Mouse (Mus musculus) liver, postnatal 0 days (tissue): ENCODE results near the gene Hhipl1. TPM values are rescaled to one million over a fixed set of nuclear protein-coding genes. Genes with fewer than 3 reads are reported as not detected.

Experiments
- ATAC-seq: fragments of 200-750 bp; cut with Nextera tagmentation; 2 replicates; pipeline ENCODE4 v1.8.0; 2017; ENCODE audit warnings: mild to moderate bottlenecking, moderate library complexity
- DNase-seq: peaks from one replicate; pipeline ENCODE4 v3.0.0-alpha.2; 2016
- H3K27ac ChIP-seq: fragments of 300-500 bp; sonication (generic); 2 replicates; pipeline ENCODE4 v1.5.1; 2014; ENCODE audit warnings: antibody characterized with exemption, moderate library complexity, mild to moderate bottlenecking, low read depth
- H3K27me3 ChIP-seq: fragments of 300-500 bp; sonication (generic); 2 replicates; pipeline ENCODE4 v1.6.1; 2014; ENCODE audit warnings: low read length, control low read depth, mixed read lengths; ENCODE audit not compliant: insufficient read depth
- H3K36me3 ChIP-seq: fragments of 300-500 bp; sonication (generic); replicated peaks from 2 replicates; pipeline ENCODE4 v1.6.1; 2014; ENCODE audit warnings: mild to moderate bottlenecking, control low read depth, low read length, moderate library complexity, mixed read lengths; ENCODE audit not compliant: insufficient read depth
- H3K4me1 ChIP-seq: fragments of 300-500 bp; sonication (generic); 2 replicates; pipeline ENCODE4 v1.6.1; 2014; ENCODE audit warnings: antibody characterized with exemption, mild to moderate bottlenecking, control low read depth; ENCODE audit not compliant: insufficient read depth
- H3K4me2 ChIP-seq: fragments of 300-500 bp; sonication (generic); 2 replicates; pipeline ENCODE4 v1.6.1; 2014; ENCODE audit warnings: low read depth, mild to moderate bottlenecking, low read length, moderate library complexity, mixed read lengths
- H3K4me3 ChIP-seq: fragments of 300-500 bp; sonication (generic); 2 replicates; pipeline ENCODE4 v1.5.1; 2014; ENCODE audit warnings: low read depth, low read length
- H3K9ac ChIP-seq: fragments of 300-500 bp; sonication (generic); replicated peaks from 2 replicates; pipeline ENCODE4 v1.6.1; 2014; ENCODE audit warnings: mild to moderate bottlenecking, moderate library complexity
- H3K9me3 ChIP-seq: fragments of 300-500 bp; sonication (generic); 2 replicates; pipeline ENCODE4 v1.6.1; 2016; ENCODE audit warnings: mild to moderate bottlenecking, control low read depth, low read length, mixed read lengths
- CTCF ChIP-seq: sonication (generic); IDR thresholded peaks from 2 replicates; pipeline ENCODE4 v1.5.1; 2016; ENCODE audit warnings: antibody characterized with exemption, low read depth
- EP300 ChIP-seq: IDR thresholded peaks from 2 replicates; pipeline ENCODE4 v1.6.1; 2016; ENCODE audit warnings: antibody characterized with exemption, low read depth, mild to moderate bottlenecking
- WGBS: fragments of 180-500 bp; shearing (Covaris S2); extraction: QIAGEN DNeasy Blood & Tissue Kit; methylation state at CpG from one replicate; pipeline ENCODE4 v1.1.7; 2014; ENCODE audit not compliant: insufficient replicate concordance; 5-methylcytosine and 5-hydroxymethylcytosine counted together
- polyA plus RNA-seq: library from polyadenylated mRNA; unstranded; fragments of >200 nt; fragmentation: Nextera tagmentation; extraction: Ambion mirVana; gene quantifications from 2 replicates; pipeline ENCODE4 v1.2.1, GENCODE M21; 2015

Hhipl1 gene
- polyA plus RNA-seq, 1 experiment from 2014 or later, result 0.02 TPM

- no peaks in the 10 kb centered on the region for H3K4me1 ChIP-seq
- H3K4me3 ChIP-seq, result no peak overlapping the region
- H3K4me2 ChIP-seq, result no peak overlapping the region
- 79% methylated on average over 6 of the region's 6 CpGs for WGBS
- H3K27me3 ChIP-seq, result peaks cover 20% of the 10 kb centered on the region
- TF ChIP-seq CTCF (no peak), EP300 (no peak)
- no peak overlapping the region for H3K9ac ChIP-seq
- H3K36me3 ChIP-seq, result no peaks in the 10 kb centered on the region
- H3K9me3 ChIP-seq, result no peaks in the 10 kb centered on the region
- H3K27ac ChIP-seq, result no peak overlapping the region
- no peak for ATAC-seq
- no peak for DNase-seq
Measured at GRCm38 (mm10) chr12:108301006-108301405, 5.1 kb upstream of the Hhipl1 start.

GRCm38 (mm10) chr12:108303778-108304365, 2.2 kb upstream of the Hhipl1 start:
- DNase-seq (no peak), ATAC-seq (no peak)
- no peak overlapping the region for H3K4me2 ChIP-seq
- H3K27me3 ChIP-seq, result peaks cover 33% of the 10 kb centered on the region
- 44% methylated on average over 6 of the region's 6 CpGs for WGBS
- 0 out of 2 replicates have a peak, but pooled peaks cover 2% of the 10 kb centered on the region for H3K4me1 ChIP-seq
- no peak overlapping the region for H3K9ac ChIP-seq
- H3K9me3 ChIP-seq, result no peaks in the 10 kb centered on the region
- H3K27ac ChIP-seq, result no peak overlapping the region
- no peak for TF ChIP-seq EP300
- TF ChIP-seq CTCF, result no peak
- H3K36me3 ChIP-seq, result no peaks in the 10 kb centered on the region
- no peak overlapping the region for H3K4me3 ChIP-seq

GRCm38 (mm10) chr12:108305172-108305571, 898 bp upstream of the Hhipl1 start:
- no peak overlapping the region for H3K4me2 ChIP-seq
- no peak overlapping the region for H3K27ac ChIP-seq
- no peaks in the 10 kb centered on the region for H3K9me3 ChIP-seq
- DNase-seq (no peak), ATAC-seq (no peak)
- H3K27me3 ChIP-seq, result peaks cover 33% of the 10 kb centered on the region
- 72% methylated on average over 8 of the region's 8 CpGs for WGBS
- TF ChIP-seq EP300 (no peak), CTCF (no peak)
- H3K9ac ChIP-seq, result no peak overlapping the region
- H3K4me3 ChIP-seq, result no peak overlapping the region
- no peaks in the 10 kb centered on the region for H3K36me3 ChIP-seq
- peaks cover 2% of the 10 kb centered on the region; the same call in 1 of the 2 replicates for H3K4me1 ChIP-seq

- peak; percentile 72 for TF ChIP-seq CTCF
- no peak for TF ChIP-seq EP300
- Histone ChIP-seq H3K27ac (no peak overlapping the region), H3K36me3 (no peaks in the 10 kb centered on the region), H3K9ac (no peak overlapping the region), H3K27me3 (peaks cover 33% of the 10 kb centered on the region), H3K4me3 (no peak overlapping the region), H3K4me1 (peaks cover 2% of the 10 kb centered on the region; the same call in 1 of the 2 replicates), H3K4me2 (no peak overlapping the region), H3K9me3 (no peaks in the 10 kb centered on the region)
- peak; percentile 68 for DNase-seq
- no peak for ATAC-seq
- WGBS, result 18% methylated on average over 14 of the region's 14 CpGs
Measured at GRCm38 (mm10) chr12:108307553-108307952, 1.5 kb downstream of the Hhipl1 start.

GRCm38 (mm10) chr12:108308363-108308856, 2.3 kb downstream of the Hhipl1 start:
- DNase-seq (no peak), ATAC-seq (no peak)
- Histone ChIP-seq H3K4me1 (peaks cover 8% of the 10 kb centered on the region), H3K9me3 (no peaks in the 10 kb centered on the region), H3K4me3 (no peak overlapping the region), H3K27ac (no peak overlapping the region), H3K4me2 (no peak overlapping the region), H3K9ac (no peak overlapping the region), H3K27me3 (peaks cover 33% of the 10 kb centered on the region), H3K36me3 (no peaks in the 10 kb centered on the region)
- TF ChIP-seq EP300 (no peak), CTCF (no peak)
- WGBS, result 75% methylated on average over 16 of the region's 16 CpGs

GRCm38 (mm10) chr12:108309116-108309794, 3.2 kb downstream of the Hhipl1 start:
- WGBS, result 24% methylated on average over 8 of the region's 8 CpGs
- Histone ChIP-seq H3K4me1 (peaks cover 8% of the 10 kb centered on the region), H3K9ac (no peak overlapping the region), H3K4me2 (no peak overlapping the region), H3K27ac (no peak overlapping the region), H3K4me3 (no peak overlapping the region), H3K36me3 (no peaks in the 10 kb centered on the region), H3K27me3 (peaks cover 30% of the 10 kb centered on the region), H3K9me3 (no peaks in the 10 kb centered on the region)
- ATAC-seq, result peak; percentile 53
- DNase-seq, result peak; percentile 37
- TF ChIP-seq EP300 (no peak), CTCF (no peak)
